Mouse (Mus musculus): ENCODE measurements around the gene Slc44a4. TPM values are rescaled to one million over a fixed set of nuclear protein-coding genes. Genes with fewer than 3 reads are reported as not detected.
"Not testable (repeated sequence)": the region's sequence is repeated elsewhere in the genome, so short reads cannot be mapped to it uniquely, and the experiment has no call there.

Gene Slc44a4
- polyA plus RNA-seq, 1 experiment from 2014 or later = not detected

DNA sequence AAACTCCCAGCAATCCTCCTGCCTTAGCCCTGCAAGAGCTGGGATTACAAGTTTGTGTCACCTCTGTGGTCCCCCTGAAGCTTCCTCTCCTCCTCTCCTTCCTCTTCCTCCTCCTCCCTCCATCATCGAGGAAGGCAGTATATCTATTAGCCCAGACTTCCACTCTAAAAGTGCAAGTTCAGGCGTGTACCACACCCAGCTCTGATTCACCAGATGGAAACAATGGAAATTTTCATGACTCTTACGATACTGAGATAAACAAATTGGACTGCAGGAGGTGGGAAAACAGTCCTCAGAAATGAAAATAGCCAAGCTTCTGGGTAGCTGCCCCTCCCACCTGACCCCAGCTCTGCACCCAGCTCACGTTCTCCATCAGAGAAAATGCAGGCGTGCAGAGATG is 51.4 kb downstream of the Slc44a4 start:
- DNase-seq (ENCODE audit: low spot score) (no peak), ATAC-seq (ENCODE audit: insufficient read depth, low FRiP score, low TSS enrichment) (no peak)
- peaks cover 21% of the 10 kb centered on the region for H3K27me3 ChIP-seq (ENCODE audit: control insufficient read depth, insufficient read depth, low read length)

GRCm38 (mm10) chr17:34969822-34970221 is 55.6 kb downstream of the Slc44a4 start, which contains the start of gene Gm20481:
TSS of gene Gm20481 (plus strand) at chr17:34969912.
- peaks cover 21% of the 10 kb centered on the region for H3K27me3 ChIP-seq (ENCODE audit: control insufficient read depth, insufficient read depth, low read length)
- H3K4me3 ChIP-seq (ENCODE audit: low read depth, low read length); H3K4me2 ChIP-seq (ENCODE audit: low read depth); H3K36me3 ChIP-seq (ENCODE audit: control insufficient read depth, insufficient read depth, low read length); H3K27ac ChIP-seq (ENCODE audit: low read depth, low read length); ATAC-seq (ENCODE audit: insufficient read depth, low FRiP score, low TSS enrichment); H3K4me1 ChIP-seq (ENCODE audit: control insufficient read depth, insufficient read depth, low read length); H3K9ac ChIP-seq (ENCODE audit: low read length); DNase-seq (ENCODE audit: low spot score); H3K9me3 ChIP-seq (ENCODE audit: control insufficient read depth, low read length): not testable (repeated sequence)
- WGBS = 67% methylated on average over 7 of the region's 11 CpGs

More for the DNA sequence above, 51.4 kb downstream of the Slc44a4 start:
- Histone ChIP-seq H3K36me3 (ENCODE audit: control insufficient read depth, insufficient read depth, low read length) (no peaks in the 10 kb centered on the region), H3K4me1 (ENCODE audit: control insufficient read depth, insufficient read depth, low read length) (no peaks in the 10 kb centered on the region), H3K9me3 (ENCODE audit: control insufficient read depth, low read length) (no peaks in the 10 kb centered on the region), H3K4me3 (ENCODE audit: low read depth, low read length) (no peak overlapping the region), H3K4me2 (ENCODE audit: low read depth) (no peak overlapping the region), H3K27ac (ENCODE audit: low read depth, low read length) (no peak overlapping the region), H3K9ac (ENCODE audit: low read length) (no peak overlapping the region)
- 74% methylated on average over 5 of the region's 5 CpGs for WGBS

GRCm38 (mm10) chr17:34970850-34971249 is 56.6 kb downstream of the Slc44a4 start:
- H3K4me1 ChIP-seq (ENCODE audit: control insufficient read depth, insufficient read depth, low read length); H3K4me3 ChIP-seq (ENCODE audit: low read depth, low read length); DNase-seq (ENCODE audit: low spot score); H3K36me3 ChIP-seq (ENCODE audit: control insufficient read depth, insufficient read depth, low read length); H3K9me3 ChIP-seq (ENCODE audit: control insufficient read depth, low read length); H3K27ac ChIP-seq (ENCODE audit: low read depth, low read length); ATAC-seq (ENCODE audit: insufficient read depth, low FRiP score, low TSS enrichment); H3K9ac ChIP-seq (ENCODE audit: low read length); H3K4me2 ChIP-seq (ENCODE audit: low read depth): not testable (repeated sequence)
- WGBS = 23% methylated on average over 7 of the region's 37 CpGs
- H3K27me3 ChIP-seq (ENCODE audit: control insufficient read depth, insufficient read depth, low read length) = peaks cover 21% of the 10 kb centered on the region

DNA sequence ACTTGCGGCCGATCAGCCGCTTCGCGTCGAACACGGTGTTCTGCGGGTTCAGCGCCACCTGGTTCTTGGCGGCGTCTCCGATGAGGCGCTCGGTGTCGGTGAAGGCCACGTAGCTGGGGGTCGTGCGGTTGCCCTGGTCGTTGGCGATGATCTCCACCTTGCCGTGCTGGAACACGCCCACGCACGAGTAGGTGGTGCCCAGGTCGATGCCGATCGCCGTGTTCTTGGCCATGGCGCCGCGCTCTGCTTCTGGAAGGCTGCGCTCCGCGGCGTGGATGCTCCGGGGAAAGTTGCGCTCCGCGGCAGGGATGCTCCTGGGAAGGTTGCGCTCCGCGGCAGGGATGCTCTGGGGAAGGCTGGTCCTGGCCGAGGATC is 57.4 kb downstream of the Slc44a4 start:
- Histone ChIP-seq H3K4me3 (ENCODE audit: low read depth, low read length) (peak overlapping the region; percentile 25; the same call in 1 of the 2 replicates), H3K27me3 (ENCODE audit: control insufficient read depth, insufficient read depth, low read length) (peaks cover 21% of the 10 kb centered on the region), H3K4me2 (ENCODE audit: low read depth) (peak overlapping the region; percentile 69)
- H3K27ac ChIP-seq (ENCODE audit: low read depth, low read length); H3K9me3 ChIP-seq (ENCODE audit: control insufficient read depth, low read length); DNase-seq (ENCODE audit: low spot score); H3K9ac ChIP-seq (ENCODE audit: low read length); H3K36me3 ChIP-seq (ENCODE audit: control insufficient read depth, insufficient read depth, low read length); H3K4me1 ChIP-seq (ENCODE audit: control insufficient read depth, insufficient read depth, low read length): not testable (repeated sequence)
- 0% methylated on average over 6 of the region's 43 CpGs for WGBS
- ATAC-seq (ENCODE audit: insufficient read depth, low FRiP score, low TSS enrichment) = peak; percentile 43; the same call in 1 of the 2 replicates

DNA sequence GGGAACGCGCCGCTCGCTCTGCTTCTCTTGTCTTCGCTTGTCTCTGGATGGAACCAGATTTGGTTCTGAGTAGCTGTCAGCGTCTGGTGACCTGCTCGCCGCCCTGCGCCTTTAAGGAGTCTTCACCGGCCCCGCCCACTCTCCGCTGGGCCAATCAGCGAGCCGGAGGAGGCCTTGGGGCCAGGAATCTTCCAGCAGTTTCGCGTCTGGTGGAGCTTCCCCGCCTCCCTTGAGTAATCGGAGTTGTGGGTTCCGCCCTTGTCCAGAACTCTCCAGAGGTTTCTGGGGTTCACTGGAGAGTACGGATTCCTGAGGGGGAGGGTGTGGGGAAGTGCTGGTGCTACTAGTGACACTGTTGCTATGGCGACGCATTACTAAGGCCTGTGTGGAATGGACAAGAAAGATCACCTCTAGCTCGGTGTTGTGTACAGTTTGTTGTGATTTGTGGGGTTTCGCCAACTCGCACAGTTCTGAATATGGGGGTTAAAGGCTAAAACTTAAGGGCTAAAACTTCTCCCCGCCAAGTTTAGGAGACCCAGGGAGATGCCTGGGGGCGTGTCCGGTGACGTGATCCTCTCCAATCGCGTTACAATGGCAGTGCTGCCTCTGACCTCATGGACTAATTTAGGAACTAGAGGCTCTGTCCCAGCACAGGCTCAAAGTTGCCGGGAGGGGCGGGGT is 57.9 kb downstream of the Slc44a4 start, which contains the start of the genes Hspa1a and Hspa1l:
TSS of gene Hspa1a (minus strand) at position 88 of the 681 bp plus-strand sequence.
TSS of gene Hspa1l (plus strand) at position 635 of the 681 bp plus-strand sequence.
- peak; percentile 90 for ATAC-seq (ENCODE audit: insufficient read depth, low FRiP score, low TSS enrichment)
- H3K4me1 ChIP-seq (ENCODE audit: control insufficient read depth, insufficient read depth, low read length); H3K27ac ChIP-seq (ENCODE audit: low read depth, low read length); H3K9me3 ChIP-seq (ENCODE audit: control insufficient read depth, low read length); H3K36me3 ChIP-seq (ENCODE audit: control insufficient read depth, insufficient read depth, low read length): not testable (repeated sequence)
- peak within 1 kb of the TSS; percentile 31; the same call in 1 of the 2 replicates for H3K9ac ChIP-seq (ENCODE audit: low read length)
- under 1% methylated on average over 28 of the region's 33 CpGs for WGBS
- peak; percentile 66 for DNase-seq (ENCODE audit: low spot score)
- H3K4me3 ChIP-seq (ENCODE audit: low read depth, low read length) = peak within 1 kb of the TSS; percentile 36
- peak within 1 kb of the TSS; percentile 69 for H3K4me2 ChIP-seq (ENCODE audit: low read depth)
- H3K27me3 ChIP-seq (ENCODE audit: control insufficient read depth, insufficient read depth, low read length) = peaks cover 21% of the 10 kb centered on the region

GRCm38 (mm10) chr17:34975581-34976492 is 61.6 kb downstream of the Slc44a4 start:
- 81% methylated on average over 3 of the region's 3 CpGs for WGBS
- DNase-seq (ENCODE audit: low spot score) (no peak), ATAC-seq (ENCODE audit: insufficient read depth, low FRiP score, low TSS enrichment) (no peak)
- H3K27me3 ChIP-seq (ENCODE audit: control insufficient read depth, insufficient read depth, low read length) = no peaks in the 10 kb centered on the region
- no peaks in the 10 kb centered on the region for H3K9me3 ChIP-seq (ENCODE audit: control insufficient read depth, low read length)
- no peak overlapping the region for H3K4me2 ChIP-seq (ENCODE audit: low read depth)
- no peak overlapping the region for H3K27ac ChIP-seq (ENCODE audit: low read depth, low read length)
- H3K4me3 ChIP-seq (ENCODE audit: low read depth, low read length) = no peak overlapping the region
- no peak overlapping the region for H3K9ac ChIP-seq (ENCODE audit: low read length)
- H3K36me3 ChIP-seq (ENCODE audit: control insufficient read depth, insufficient read depth, low read length) = no peaks in the 10 kb centered on the region
- peaks cover 1% of the 10 kb centered on the region for H3K4me1 ChIP-seq (ENCODE audit: control insufficient read depth, insufficient read depth, low read length)

DNA sequence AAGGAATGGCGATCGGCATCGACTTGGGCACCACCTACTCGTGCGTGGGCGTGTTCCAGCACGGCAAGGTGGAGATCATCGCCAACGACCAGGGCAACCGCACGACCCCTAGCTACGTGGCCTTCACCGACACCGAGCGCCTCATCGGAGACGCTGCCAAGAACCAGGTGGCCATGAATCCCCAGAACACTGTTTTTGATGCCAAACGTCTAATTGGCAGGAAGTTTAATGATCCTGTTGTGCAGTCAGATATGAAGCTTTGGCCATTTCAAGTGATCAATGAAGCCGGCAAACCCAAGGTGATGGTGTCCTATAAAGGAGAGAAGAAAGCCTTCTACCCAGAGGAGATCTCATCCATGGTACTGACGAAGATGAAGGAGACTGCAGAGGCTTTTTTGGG is 62.7 kb downstream of the Slc44a4 start:
- H3K27ac ChIP-seq (ENCODE audit: low read depth, low read length) = no peak overlapping the region
- WGBS = 94% methylated on average over 20 of the region's 20 CpGs
- DNase-seq (ENCODE audit: low spot score) = no peak

GRCm38 (mm10) chr17:34978239-34978638 is 64.0 kb downstream of the Slc44a4 start:
- no peaks in the 10 kb centered on the region for H3K36me3 ChIP-seq (ENCODE audit: control insufficient read depth, insufficient read depth, low read length)
- H3K4me3 ChIP-seq (ENCODE audit: low read depth, low read length) = no peak overlapping the region
- 91% methylated on average over 27 of the region's 27 CpGs for WGBS
- H3K27me3 ChIP-seq (ENCODE audit: control insufficient read depth, insufficient read depth, low read length) = no peaks in the 10 kb centered on the region
- H3K9ac ChIP-seq (ENCODE audit: low read length) = no peak overlapping the region
- no peak overlapping the region for H3K4me2 ChIP-seq (ENCODE audit: low read depth)
- H3K9me3 ChIP-seq (ENCODE audit: control insufficient read depth, low read length) = no peaks in the 10 kb centered on the region
- ATAC-seq (ENCODE audit: insufficient read depth, low FRiP score, low TSS enrichment) (no peak), DNase-seq (ENCODE audit: low spot score) (no peak)
- peaks cover 10% of the 10 kb centered on the region for H3K4me1 ChIP-seq (ENCODE audit: control insufficient read depth, insufficient read depth, low read length)
- H3K27ac ChIP-seq (ENCODE audit: low read depth, low read length) = no peak overlapping the region

More for the DNA sequence above, 62.7 kb downstream of the Slc44a4 start:
- Histone ChIP-seq H3K27me3 (ENCODE audit: control insufficient read depth, insufficient read depth, low read length) (no peaks in the 10 kb centered on the region), H3K4me1 (ENCODE audit: control insufficient read depth, insufficient read depth, low read length) (peaks cover 3% of the 10 kb centered on the region), H3K9me3 (ENCODE audit: control insufficient read depth, low read length) (no peaks in the 10 kb centered on the region), H3K36me3 (ENCODE audit: control insufficient read depth, insufficient read depth, low read length) (no peaks in the 10 kb centered on the region), H3K4me2 (ENCODE audit: low read depth) (no peak overlapping the region), H3K9ac (ENCODE audit: low read length) (no peak overlapping the region), H3K4me3 (ENCODE audit: low read depth, low read length) (no peak overlapping the region)
- ATAC-seq (ENCODE audit: insufficient read depth, low FRiP score, low TSS enrichment) = no peak
